Mouse (Mus musculus): ENCODE data around the gene Rrp12. TPM values are rescaled to one million over a fixed set of nuclear protein-coding genes. Genes with fewer than 3 reads are reported as not detected.

Gene Rrp12
- polyA plus RNA-seq, 1 experiment, result 14.4 TPM

- H3K27me3 ChIP-seq (replicated peaks), result no peaks in the 10 kb centered on the region
- H3K9me3 ChIP-seq, result no peaks in the 10 kb centered on the region
- TF ChIP-seq FLI1 (IDR thresholded peaks at IDR 0.05; ENCODE audit: low read length), result no peak
- TF ChIP-seq GATA1 (IDR thresholded peaks at IDR 0.05; ENCODE audit: borderline replicate concordance, low read length), result no peak
- peaks cover 95% of the 10 kb centered on the region for H3K4me1 ChIP-seq
- no peak overlapping the region for H3K4me3 ChIP-seq (replicated peaks)
- peaks cover 7% of the 10 kb centered on the region for H3K36me3 ChIP-seq (replicated peaks; ENCODE audit: low read length)
Observed at GRCm38 (mm10) chr19:41839685-41840084, 56.3 kb downstream of the Rrp12 start.

- Histone ChIP-seq H3K4me1 (peaks cover 95% of the 10 kb centered on the region), H3K9me3 (no peaks in the 10 kb centered on the region), H3K4me3 (replicated peaks) (no peak overlapping the region), H3K36me3 (replicated peaks; ENCODE audit: low read length) (peaks cover 3% of the 10 kb centered on the region), H3K27me3 (replicated peaks) (no peaks in the 10 kb centered on the region)
- TF ChIP-seq FLI1 (IDR thresholded peaks at IDR 0.05; ENCODE audit: low read length) (no peak), GATA1 (IDR thresholded peaks at IDR 0.05; ENCODE audit: borderline replicate concordance, low read length) (no peak)
Observed at GRCm38 (mm10) chr19:41838808-41839207, 57.2 kb downstream of the Rrp12 start.

GRCm38 (mm10) chr19:41837917-41838261, 58.1 kb downstream of the Rrp12 start:
- TF ChIP-seq FLI1 (IDR thresholded peaks at IDR 0.05; ENCODE audit: low read length) (no peak), GATA1 (IDR thresholded peaks at IDR 0.05; ENCODE audit: borderline replicate concordance, low read length) (no peak)
- Histone ChIP-seq H3K27me3 (replicated peaks) (no peaks in the 10 kb centered on the region), H3K9me3 (no peaks in the 10 kb centered on the region), H3K4me1 (peaks cover 95% of the 10 kb centered on the region), H3K4me3 (replicated peaks) (peak overlapping the region; percentile 82), H3K36me3 (replicated peaks; ENCODE audit: low read length) (peaks cover 9% of the 10 kb centered on the region)

GRCm38 (mm10) chr19:41837194-41837916, 58.6 kb downstream of the Rrp12 start:
- Histone ChIP-seq H3K9me3 (no peaks in the 10 kb centered on the region), H3K36me3 (replicated peaks; ENCODE audit: low read length) (peaks cover 14% of the 10 kb centered on the region), H3K27me3 (replicated peaks) (no peaks in the 10 kb centered on the region), H3K4me3 (replicated peaks) (peak overlapping the region; percentile 82), H3K4me1 (peaks cover 95% of the 10 kb centered on the region)
- TF ChIP-seq FLI1 (IDR thresholded peaks at IDR 0.05; ENCODE audit: low read length), result no peak
- no peak for TF ChIP-seq GATA1 (IDR thresholded peaks at IDR 0.05; ENCODE audit: borderline replicate concordance, low read length)

GRCm38 (mm10) chr19:41836719-41837118, 59.3 kb downstream of the Rrp12 start:
- no peak for TF ChIP-seq FLI1 (IDR thresholded peaks at IDR 0.05; ENCODE audit: low read length)
- TF ChIP-seq GATA1 (IDR thresholded peaks at IDR 0.05; ENCODE audit: borderline replicate concordance, low read length), result no peak
- Histone ChIP-seq H3K4me1 (peaks cover 95% of the 10 kb centered on the region), H3K4me3 (replicated peaks) (peak overlapping the region; percentile 83), H3K36me3 (replicated peaks; ENCODE audit: low read length) (peaks cover 18% of the 10 kb centered on the region), H3K9me3 (no peaks in the 10 kb centered on the region), H3K27me3 (replicated peaks) (no peaks in the 10 kb centered on the region)

GRCm38 (mm10) chr19:41835816-41836215, 60.2 kb downstream of the Rrp12 start:
- peak overlapping the region; percentile 83 for H3K4me3 ChIP-seq (replicated peaks)
- H3K4me1 ChIP-seq, result peaks cover 94% of the 10 kb centered on the region
- TF ChIP-seq GATA1 (IDR thresholded peaks at IDR 0.05; ENCODE audit: borderline replicate concordance, low read length), result no peak
- TF ChIP-seq FLI1 (IDR thresholded peaks at IDR 0.05; ENCODE audit: low read length), result no peak
- H3K9me3 ChIP-seq, result no peaks in the 10 kb centered on the region
- H3K27me3 ChIP-seq (replicated peaks), result no peaks in the 10 kb centered on the region
- H3K36me3 ChIP-seq (replicated peaks; ENCODE audit: low read length), result peaks cover 22% of the 10 kb centered on the region

GRCm38 (mm10) chr19:41835407-41835806, 60.6 kb downstream of the Rrp12 start:
- peaks cover 22% of the 10 kb centered on the region for H3K36me3 ChIP-seq (replicated peaks; ENCODE audit: low read length)
- H3K4me1 ChIP-seq, result peaks cover 92% of the 10 kb centered on the region
- H3K4me3 ChIP-seq (replicated peaks), result peak overlapping the region; percentile 38
- H3K9me3 ChIP-seq, result no peaks in the 10 kb centered on the region
- no peaks in the 10 kb centered on the region for H3K27me3 ChIP-seq (replicated peaks)
- TF ChIP-seq GATA1 (IDR thresholded peaks at IDR 0.05; ENCODE audit: borderline replicate concordance, low read length) (no peak), FLI1 (IDR thresholded peaks at IDR 0.05; ENCODE audit: low read length) (no peak)

GRCm38 (mm10) chr19:41832501-41833201, 63.3 kb downstream of the Rrp12 start:
- TF ChIP-seq FLI1 (IDR thresholded peaks at IDR 0.05; ENCODE audit: low read length) (no peak), GATA1 (IDR thresholded peaks at IDR 0.05; ENCODE audit: borderline replicate concordance, low read length) (no peak)
- Histone ChIP-seq H3K36me3 (replicated peaks; ENCODE audit: low read length) (peaks cover 22% of the 10 kb centered on the region), H3K9me3 (no peaks in the 10 kb centered on the region), H3K4me3 (replicated peaks) (peak overlapping the region; percentile 87), H3K27me3 (replicated peaks) (no peaks in the 10 kb centered on the region), H3K4me1 (peaks cover 71% of the 10 kb centered on the region)

GRCm38 (mm10) chr19:41831718-41832391, 64.1 kb downstream of the Rrp12 start:
- Histone ChIP-seq H3K4me3 (replicated peaks) (peak overlapping the region; percentile 96), H3K9me3 (no peaks in the 10 kb centered on the region), H3K4me1 (peaks cover 63% of the 10 kb centered on the region), H3K36me3 (replicated peaks; ENCODE audit: low read length) (peaks cover 22% of the 10 kb centered on the region), H3K27me3 (replicated peaks) (no peaks in the 10 kb centered on the region)
- no peak for TF ChIP-seq GATA1 (IDR thresholded peaks at IDR 0.05; ENCODE audit: borderline replicate concordance, low read length)
- TF ChIP-seq FLI1 (IDR thresholded peaks at IDR 0.05; ENCODE audit: low read length), result no peak

Measured in megakaryocyte, embryonic 14.5 days (primary cell).